Mouse (Mus musculus) hindbrain, embryonic 16.5 days (tissue): ENCODE measurements around the gene Arap1. TPM values are rescaled to one million over a fixed set of nuclear protein-coding genes. Genes with fewer than 3 reads are reported as not detected.

ENCODE experiments used
- ATAC-seq: fragments of 200-750 bp; cut with Nextera tagmentation; 2 replicates; pipeline ENCODE4 v1.8.0; 2017; ENCODE audit warnings: moderate TSS enrichment, moderate library complexity
- H3K27ac ChIP-seq: fragments of 300-500 bp; sonication (generic); 2 replicates; pipeline ENCODE4 v1.5.1; 2014; ENCODE audit warnings: low read depth, mild to moderate bottlenecking, control low read depth, low read length, moderate library complexity
- H3K27me3 ChIP-seq: fragments of 300-500 bp; sonication (generic); replicated peaks from 2 replicates; pipeline ENCODE4 v1.6.1; 2014; ENCODE audit warnings: low read length; ENCODE audit not compliant: control insufficient read depth, insufficient read depth
- H3K36me3 ChIP-seq: fragments of 300-500 bp; sonication (generic); 2 replicates; pipeline ENCODE4 v1.6.1; 2014; ENCODE audit warnings: mild to moderate bottlenecking, low read length, moderate library complexity, mixed read lengths; ENCODE audit not compliant: control insufficient read depth, insufficient read depth
- H3K4me1 ChIP-seq: fragments of 300-500 bp; sonication (generic); 2 replicates; pipeline ENCODE4 v1.6.1; 2014; ENCODE audit warnings: low read depth, low read length; ENCODE audit not compliant: control insufficient read depth, insufficient read depth
- H3K4me2 ChIP-seq: fragments of 300-500 bp; sonication (generic); 2 replicates; pipeline ENCODE4 v1.6.1; 2014; ENCODE audit warnings: mild to moderate bottlenecking, low read length, control low read depth, moderate library complexity
- H3K4me3 ChIP-seq: fragments of 300-500 bp; sonication (generic); 2 replicates; pipeline ENCODE4 v1.5.1; 2014; ENCODE audit warnings: mild to moderate bottlenecking, low read length, control low read depth, moderate library complexity
- H3K9ac ChIP-seq: fragments of 300-500 bp; sonication (generic); 2 replicates; pipeline ENCODE4 v1.6.1; 2014; ENCODE audit warnings: low read depth, mild to moderate bottlenecking, control low read depth, low read length, moderate library complexity
- H3K9me3 ChIP-seq: fragments of 300-500 bp; sonication (generic); 2 replicates; pipeline ENCODE4 v1.6.1; 2014; ENCODE audit warnings: mild to moderate bottlenecking, low read length, moderate library complexity; ENCODE audit not compliant: control insufficient read depth
- WGBS: fragments of 180-500 bp; shearing (Covaris S2); extraction: QIAGEN DNeasy Blood & Tissue Kit; methylation state at CpG from one replicate; pipeline ENCODE4 v1.1.7; 2014; 5-methylcytosine and 5-hydroxymethylcytosine counted together
- polyA plus RNA-seq: library from polyadenylated mRNA; unstranded; fragments of >200 nt; fragmentation: Nextera tagmentation; extraction: Ambion mirVana; gene quantifications from 2 replicates; pipeline ENCODE4 v1.2.1, GENCODE M21; 2015

The Arap1 gene
- polyA plus RNA-seq, 1 experiment from 2014 or later: 13.8 TPM

- Histone ChIP-seq H3K9me3 (no peaks in the 10 kb centered on the region), H3K27me3 (no peaks in the 10 kb centered on the region), H3K4me3 (no peak overlapping the region), H3K36me3 (no peaks in the 10 kb centered on the region), H3K9ac (no peak overlapping the region), H3K4me2 (no peak overlapping the region), H3K4me1 (peaks cover 15% of the 10 kb centered on the region), H3K27ac (no peak overlapping the region)
- 0 out of 2 replicates have a peak, but pooled peaks have one; percentile 19 for ATAC-seq
- WGBS: 79% methylated on average over 8 of the region's 8 CpGs
Observed at GRCm38 (mm10) chr7:101426692-101427091, 78.8 kb downstream of the Arap1 start.

GRCm38 (mm10) chr7:101427736-101428135 is 79.9 kb downstream of the Arap1 start:
- WGBS: 14% methylated on average over 2 of the region's 2 CpGs
- H3K4me2 ChIP-seq: no peak overlapping the region
- no peak for ATAC-seq
- no peaks in the 10 kb centered on the region for H3K27me3 ChIP-seq
- no peaks in the 10 kb centered on the region for H3K9me3 ChIP-seq
- no peak overlapping the region for H3K27ac ChIP-seq
- H3K36me3 ChIP-seq: no peaks in the 10 kb centered on the region
- no peak overlapping the region for H3K9ac ChIP-seq
- no peak overlapping the region for H3K4me3 ChIP-seq
- peaks cover 9% of the 10 kb centered on the region; the same call in 1 of the 2 replicates for H3K4me1 ChIP-seq

GRCm38 (mm10) chr7:101435038-101435437 is 87.2 kb downstream of the Arap1 start:
- Histone ChIP-seq H3K36me3 (no peaks in the 10 kb centered on the region), H3K4me3 (no peak overlapping the region), H3K4me2 (no peak overlapping the region), H3K27ac (no peak overlapping the region), H3K27me3 (no peaks in the 10 kb centered on the region), H3K4me1 (no peaks in the 10 kb centered on the region), H3K9me3 (no peaks in the 10 kb centered on the region), H3K9ac (no peak overlapping the region)
- WGBS: 57% methylated on average over 6 of the region's 6 CpGs
- ATAC-seq: peak; percentile 46; the same call in 1 of the 2 replicates

GRCm38 (mm10) chr7:101437876-101438275 is 90.0 kb downstream of the Arap1 start:
- Histone ChIP-seq H3K9ac (no peak overlapping the region), H3K27ac (no peak overlapping the region), H3K36me3 (no peaks in the 10 kb centered on the region), H3K9me3 (no peaks in the 10 kb centered on the region), H3K4me2 (no peak overlapping the region), H3K4me1 (0 out of 2 replicates have a peak, but pooled peaks cover 2% of the 10 kb centered on the region), H3K4me3 (no peak overlapping the region), H3K27me3 (no peaks in the 10 kb centered on the region)
- WGBS: 33% methylated on average over 1 of the region's 1 CpGs
- ATAC-seq: no peak

- Histone ChIP-seq H3K27me3 (no peaks in the 10 kb centered on the region), H3K27ac (no peak overlapping the region), H3K9ac (no peak overlapping the region), H3K36me3 (no peaks in the 10 kb centered on the region), H3K4me1 (0 out of 2 replicates have a peak, but pooled peaks cover 3% of the 10 kb centered on the region), H3K4me2 (no peak overlapping the region), H3K9me3 (no peaks in the 10 kb centered on the region), H3K4me3 (no peak overlapping the region)
- 52% methylated on average over 10 of the region's 10 CpGs for WGBS
- ATAC-seq: no peak
Observed at GRCm38 (mm10) chr7:101443093-101443492, 95.2 kb downstream of the Arap1 start.

GRCm38 (mm10) chr7:101444211-101444610 is 96.3 kb downstream of the Arap1 start:
- Histone ChIP-seq H3K4me2 (no peak overlapping the region), H3K4me3 (no peak overlapping the region), H3K27ac (no peak overlapping the region), H3K4me1 (0 out of 2 replicates have a peak, but pooled peaks cover 3% of the 10 kb centered on the region), H3K27me3 (no peaks in the 10 kb centered on the region), H3K9ac (no peak overlapping the region), H3K36me3 (no peaks in the 10 kb centered on the region), H3K9me3 (no peaks in the 10 kb centered on the region)
- ATAC-seq: no peak
- WGBS: 71% methylated on average over 4 of the region's 4 CpGs

GRCm38 (mm10) chr7:101449855-101450254 is 102.0 kb downstream of the Arap1 start:
- no peaks in the 10 kb centered on the region for H3K9me3 ChIP-seq
- no peak overlapping the region for H3K4me2 ChIP-seq
- ATAC-seq: 0 out of 2 replicates have a peak, but pooled peaks have one; percentile 6
- WGBS: 55% methylated on average over 3 of the region's 3 CpGs
- no peaks in the 10 kb centered on the region for H3K36me3 ChIP-seq
- H3K27ac ChIP-seq: no peak overlapping the region
- H3K27me3 ChIP-seq: no peaks in the 10 kb centered on the region
- H3K9ac ChIP-seq: no peak overlapping the region
- no peak overlapping the region for H3K4me3 ChIP-seq
- peaks cover 8% of the 10 kb centered on the region for H3K4me1 ChIP-seq

GRCm38 (mm10) chr7:101450422-101451401 is 102.8 kb downstream of the Arap1 start:
- H3K36me3 ChIP-seq: no peaks in the 10 kb centered on the region
- ATAC-seq: peak; percentile 84
- peak overlapping the region; percentile 96 for H3K4me2 ChIP-seq
- WGBS: under 1% methylated on average over 58 of the region's 68 CpGs
- H3K27me3 ChIP-seq: no peaks in the 10 kb centered on the region
- H3K4me3 ChIP-seq: peak overlapping the region; percentile 49
- peak overlapping the region; percentile 70 for H3K9ac ChIP-seq
- no peak overlapping the region for H3K27ac ChIP-seq
- no peaks in the 10 kb centered on the region for H3K9me3 ChIP-seq
- peaks cover 13% of the 10 kb centered on the region for H3K4me1 ChIP-seq

- peak overlapping the region; percentile 49; the same call in 1 of the 2 replicates for H3K4me3 ChIP-seq
Observed at GRCm38 (mm10) chr7:101452669-101453068, 104.8 kb downstream of the Arap1 start.

More at GRCm38 (mm10) chr7:101452669-101453068, 104.8 kb downstream of the Arap1 start:
- Histone ChIP-seq H3K4me1 (peaks cover 13% of the 10 kb centered on the region), H3K9me3 (no peaks in the 10 kb centered on the region), H3K9ac (0 out of 2 replicates have a peak overlapping the region, but pooled peaks have one; percentile 1), H3K27ac (no peak overlapping the region), H3K27me3 (no peaks in the 10 kb centered on the region), H3K4me2 (peak overlapping the region; percentile 96), H3K36me3 (no peaks in the 10 kb centered on the region)
- ATAC-seq: no peak
- WGBS: 85% methylated on average over 3 of the region's 3 CpGs
